Mouse (Mus musculus): Measurements from ENCODE around the gene AC124108.1. TPM values are rescaled to one million over a fixed set of nuclear protein-coding genes. Genes with fewer than 3 reads are reported as not detected.

AC124108.1 gene
- polyA plus RNA-seq, 1 experiment, result not detected

DNA sequence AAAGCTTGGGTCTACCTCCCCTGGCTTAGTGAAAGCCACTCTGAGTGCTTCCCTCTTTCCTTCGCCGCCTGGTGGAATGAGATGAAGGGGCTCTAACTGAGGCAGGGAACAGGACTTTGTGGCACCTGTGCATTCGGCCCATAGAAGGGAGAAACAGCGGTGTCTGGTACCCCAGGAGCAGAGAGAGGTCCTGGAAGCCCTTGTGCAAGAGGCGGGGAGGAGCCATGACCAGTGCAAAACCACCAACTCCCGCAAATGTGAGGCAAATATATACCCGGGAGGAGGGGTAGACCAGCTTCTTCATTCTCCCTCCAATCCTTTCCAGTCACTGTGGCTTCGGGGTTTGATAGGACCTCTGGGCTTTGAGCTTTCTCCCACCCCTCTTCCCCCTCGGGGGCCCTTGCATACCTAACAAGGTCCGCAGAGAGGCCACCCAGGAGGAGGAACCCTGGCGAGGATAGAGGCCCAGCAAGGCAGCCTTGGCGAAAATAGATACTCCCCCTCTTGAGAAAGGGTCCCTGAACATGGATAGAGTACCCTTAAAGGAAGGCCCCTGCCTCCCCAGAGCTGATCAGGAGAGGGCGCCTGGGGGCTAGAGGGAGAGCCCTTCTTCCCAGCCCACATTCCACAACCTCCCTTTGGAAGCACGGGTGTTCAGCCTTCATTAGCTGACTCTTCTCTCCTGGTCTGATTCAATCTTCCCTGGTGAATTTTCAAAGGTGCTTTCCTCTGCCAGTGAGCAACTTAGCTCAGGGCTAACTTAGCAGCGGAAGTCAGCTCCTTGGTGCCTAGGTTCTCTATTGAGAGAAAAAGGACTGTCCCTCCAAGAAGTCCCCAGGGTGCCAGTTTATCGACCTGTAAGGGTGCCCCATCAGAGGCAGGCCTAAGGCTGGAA lies 776 bp downstream of the AC124108.1 start:
- peaks cover 3% of the 10 kb centered on the region; the same call in 1 of the 2 replicates for H3K4me1 ChIP-seq (replicated peaks; ENCODE audit: control insufficient read depth, insufficient read depth, low read length)
- no peaks in the 10 kb centered on the region for H3K36me3 ChIP-seq (ENCODE audit: control insufficient read depth, insufficient read depth, low read length)
- no peak overlapping the region for H3K27ac ChIP-seq (ENCODE audit: control insufficient read depth, insufficient read depth, low read length)
- H3K4me3 ChIP-seq (ENCODE audit: control insufficient read depth, insufficient read depth, low read length), result no peak overlapping the region
- H3K27me3 ChIP-seq (ENCODE audit: control insufficient read depth, insufficient read depth, low read length), result peaks cover 11% of the 10 kb centered on the region; the same call in 1 of the 2 replicates
- no peak for TF ChIP-seq CTCF (IDR thresholded peaks at IDR 0.05; ENCODE audit: borderline replicate concordance, control insufficient read depth, extremely low read depth, insufficient read depth, low read length, poor library complexity)
- no peak for TF ChIP-seq POLR2A (IDR thresholded peaks at IDR 0.05; ENCODE audit: control insufficient read depth, extremely low read depth, insufficient read depth, low read length, poor library complexity)
- 34% methylated on average over 16 of the region's 16 CpGs for WGBS
- no peak for DNase-seq

- Histone ChIP-seq H3K27me3 (ENCODE audit: control insufficient read depth, insufficient read depth, low read length) (peaks cover 9% of the 10 kb centered on the region; the same call in 1 of the 2 replicates), H3K4me1 (replicated peaks; ENCODE audit: control insufficient read depth, insufficient read depth, low read length) (peaks cover 3% of the 10 kb centered on the region; the same call in 1 of the 2 replicates), H3K4me3 (ENCODE audit: control insufficient read depth, insufficient read depth, low read length) (no peak overlapping the region), H3K27ac (ENCODE audit: control insufficient read depth, insufficient read depth, low read length) (no peak overlapping the region), H3K36me3 (ENCODE audit: control insufficient read depth, insufficient read depth, low read length) (no peaks in the 10 kb centered on the region)
- WGBS, result 77% methylated on average over 3 of the region's 3 CpGs
- no peak for DNase-seq
- TF ChIP-seq CTCF (IDR thresholded peaks at IDR 0.05; ENCODE audit: borderline replicate concordance, control insufficient read depth, extremely low read depth, insufficient read depth, low read length, poor library complexity) (no peak), POLR2A (IDR thresholded peaks at IDR 0.05; ENCODE audit: control insufficient read depth, extremely low read depth, insufficient read depth, low read length, poor library complexity) (no peak)
Measured at GRCm38 (mm10) chr1:132193806-132194205, 2.5 kb downstream of the AC124108.1 start.

DNA sequence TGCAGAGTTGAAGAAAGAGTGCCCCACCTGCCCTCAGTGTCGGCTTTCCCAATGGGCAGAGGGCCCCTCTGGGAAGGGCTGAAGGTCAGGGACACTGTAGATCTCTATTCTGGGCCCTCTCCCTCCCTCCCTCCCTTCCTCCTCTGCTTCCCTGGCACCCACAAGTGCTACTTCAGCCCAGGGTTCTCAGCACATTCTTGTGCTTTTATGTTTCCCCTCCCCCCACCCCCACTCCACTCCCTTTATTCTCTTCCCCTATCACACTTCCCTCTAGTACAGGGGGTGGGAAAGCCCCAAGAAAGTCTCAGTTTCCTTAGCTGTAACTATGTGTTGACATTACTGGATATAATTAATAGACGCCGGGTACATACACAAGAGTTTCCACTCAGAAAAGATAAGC lies 3.4 kb downstream of the AC124108.1 start:
- 48% methylated on average over 3 of the region's 3 CpGs for WGBS
- peaks cover 7% of the 10 kb centered on the region; the same call in 1 of the 2 replicates for H3K27me3 ChIP-seq (ENCODE audit: control insufficient read depth, insufficient read depth, low read length)
- TF ChIP-seq CTCF (IDR thresholded peaks at IDR 0.05; ENCODE audit: borderline replicate concordance, control insufficient read depth, extremely low read depth, insufficient read depth, low read length, poor library complexity) (no peak), POLR2A (IDR thresholded peaks at IDR 0.05; ENCODE audit: control insufficient read depth, extremely low read depth, insufficient read depth, low read length, poor library complexity) (no peak)
- no peak overlapping the region for H3K27ac ChIP-seq (ENCODE audit: control insufficient read depth, insufficient read depth, low read length)
- no peak overlapping the region for H3K4me3 ChIP-seq (ENCODE audit: control insufficient read depth, insufficient read depth, low read length)
- peaks cover 3% of the 10 kb centered on the region; the same call in 1 of the 2 replicates for H3K4me1 ChIP-seq (replicated peaks; ENCODE audit: control insufficient read depth, insufficient read depth, low read length)
- DNase-seq, result no peak
- H3K36me3 ChIP-seq (ENCODE audit: control insufficient read depth, insufficient read depth, low read length), result no peaks in the 10 kb centered on the region

DNA sequence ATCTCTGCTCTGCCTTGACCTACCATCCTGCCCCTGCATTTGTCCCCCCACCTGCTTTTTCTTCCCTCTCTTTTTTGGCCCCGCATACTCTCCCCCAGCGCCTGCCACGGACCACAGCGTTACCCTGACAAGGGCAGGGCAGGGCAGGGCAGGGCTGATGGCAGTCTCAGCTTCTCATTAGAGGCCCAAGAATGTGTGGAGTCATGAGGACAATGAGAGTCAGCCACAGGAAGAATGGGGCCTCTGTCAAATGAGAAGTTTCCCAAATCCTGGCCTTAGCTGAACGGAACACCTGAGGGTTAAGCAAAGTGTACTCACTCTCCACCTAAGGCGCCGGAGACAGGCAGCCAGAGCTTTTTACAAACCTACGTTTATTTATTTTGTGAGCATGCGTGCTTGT lies 3.8 kb downstream of the AC124108.1 start:
- Histone ChIP-seq H3K27ac (ENCODE audit: control insufficient read depth, insufficient read depth, low read length) (no peak overlapping the region), H3K36me3 (ENCODE audit: control insufficient read depth, insufficient read depth, low read length) (no peaks in the 10 kb centered on the region), H3K27me3 (ENCODE audit: control insufficient read depth, insufficient read depth, low read length) (peaks cover 7% of the 10 kb centered on the region; the same call in 1 of the 2 replicates), H3K4me1 (replicated peaks; ENCODE audit: control insufficient read depth, insufficient read depth, low read length) (peaks cover 3% of the 10 kb centered on the region; the same call in 1 of the 2 replicates), H3K4me3 (ENCODE audit: control insufficient read depth, insufficient read depth, low read length) (no peak overlapping the region)
- TF ChIP-seq POLR2A (IDR thresholded peaks at IDR 0.05; ENCODE audit: control insufficient read depth, extremely low read depth, insufficient read depth, low read length, poor library complexity) (no peak), CTCF (IDR thresholded peaks at IDR 0.05; ENCODE audit: borderline replicate concordance, control insufficient read depth, extremely low read depth, insufficient read depth, low read length, poor library complexity) (no peak)
- no peak for DNase-seq
- 82% methylated on average over 9 of the region's 9 CpGs for WGBS

DNA sequence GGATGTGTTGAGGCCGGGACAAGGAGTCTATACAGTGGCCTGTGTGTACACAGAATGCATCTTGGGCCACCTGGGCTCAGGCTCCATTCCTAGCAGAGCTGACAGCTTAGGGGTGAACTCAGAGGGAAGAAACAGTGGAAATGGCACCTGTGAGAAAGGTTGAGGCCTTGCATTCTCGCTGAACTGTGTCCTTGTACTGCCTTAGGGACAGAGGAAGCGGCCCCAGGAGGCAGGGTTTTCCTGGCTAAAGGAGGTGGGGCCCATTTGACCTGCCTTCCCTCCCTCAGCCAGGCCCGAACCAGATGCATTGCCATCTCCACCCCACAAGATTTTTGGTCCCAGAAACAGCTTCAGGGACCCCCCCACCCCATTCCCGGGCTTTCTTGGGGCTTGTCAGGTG lies 4.4 kb downstream of the AC124108.1 start:
- H3K4me1 ChIP-seq (replicated peaks; ENCODE audit: control insufficient read depth, insufficient read depth, low read length), result no peaks in the 10 kb centered on the region
- WGBS, result 77% methylated on average over 5 of the region's 5 CpGs
- peaks cover 7% of the 10 kb centered on the region; the same call in 1 of the 2 replicates for H3K27me3 ChIP-seq (ENCODE audit: control insufficient read depth, insufficient read depth, low read length)
- H3K27ac ChIP-seq (ENCODE audit: control insufficient read depth, insufficient read depth, low read length), result no peak overlapping the region
- no peak overlapping the region for H3K4me3 ChIP-seq (ENCODE audit: control insufficient read depth, insufficient read depth, low read length)
- DNase-seq, result no peak
- TF ChIP-seq POLR2A (IDR thresholded peaks at IDR 0.05; ENCODE audit: control insufficient read depth, extremely low read depth, insufficient read depth, low read length, poor library complexity), result no peak
- TF ChIP-seq CTCF (IDR thresholded peaks at IDR 0.05; ENCODE audit: borderline replicate concordance, control insufficient read depth, extremely low read depth, insufficient read depth, low read length, poor library complexity), result no peak
- no peaks in the 10 kb centered on the region for H3K36me3 ChIP-seq (ENCODE audit: control insufficient read depth, insufficient read depth, low read length)

DNA sequence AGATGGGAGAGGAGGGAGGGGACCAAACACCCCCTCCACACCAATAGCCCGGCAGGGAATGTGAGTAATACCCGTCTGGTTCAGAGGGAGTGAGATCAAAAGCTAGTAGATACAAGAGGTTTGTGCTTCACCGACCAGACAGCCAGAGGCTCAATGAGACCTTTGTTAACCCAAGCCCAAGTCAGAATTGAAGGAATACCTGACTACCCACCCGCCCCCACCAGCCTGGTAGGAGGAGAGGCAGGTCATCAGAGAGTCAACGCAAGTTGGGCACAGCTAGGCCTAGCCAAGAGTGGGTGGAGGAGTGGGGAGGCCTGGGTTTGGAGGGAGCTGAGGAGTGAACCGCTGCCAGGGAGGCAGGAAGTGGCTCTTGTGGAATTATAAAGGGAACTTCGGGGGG lies 5.1 kb downstream of the AC124108.1 start:
- no peak for TF ChIP-seq CTCF (IDR thresholded peaks at IDR 0.05; ENCODE audit: borderline replicate concordance, control insufficient read depth, extremely low read depth, insufficient read depth, low read length, poor library complexity)
- no peak for DNase-seq
- no peak overlapping the region for H3K4me3 ChIP-seq (ENCODE audit: control insufficient read depth, insufficient read depth, low read length)
- H3K27me3 ChIP-seq (ENCODE audit: control insufficient read depth, insufficient read depth, low read length), result peaks cover 2% of the 10 kb centered on the region; the same call in 1 of the 2 replicates
- H3K36me3 ChIP-seq (ENCODE audit: control insufficient read depth, insufficient read depth, low read length), result no peaks in the 10 kb centered on the region
- H3K4me1 ChIP-seq (replicated peaks; ENCODE audit: control insufficient read depth, insufficient read depth, low read length), result no peaks in the 10 kb centered on the region
- WGBS, result 81% methylated on average over 7 of the region's 7 CpGs
- H3K27ac ChIP-seq (ENCODE audit: control insufficient read depth, insufficient read depth, low read length), result no peak overlapping the region

All from thymus, adult 2 months (tissue).